Mouse (Mus musculus): ENCODE data around the gene Gm20662.
A peak's percentile ranks its signal among the peaks of the same experiment; 100 is the strongest.

Gm20662 gene

DNA sequence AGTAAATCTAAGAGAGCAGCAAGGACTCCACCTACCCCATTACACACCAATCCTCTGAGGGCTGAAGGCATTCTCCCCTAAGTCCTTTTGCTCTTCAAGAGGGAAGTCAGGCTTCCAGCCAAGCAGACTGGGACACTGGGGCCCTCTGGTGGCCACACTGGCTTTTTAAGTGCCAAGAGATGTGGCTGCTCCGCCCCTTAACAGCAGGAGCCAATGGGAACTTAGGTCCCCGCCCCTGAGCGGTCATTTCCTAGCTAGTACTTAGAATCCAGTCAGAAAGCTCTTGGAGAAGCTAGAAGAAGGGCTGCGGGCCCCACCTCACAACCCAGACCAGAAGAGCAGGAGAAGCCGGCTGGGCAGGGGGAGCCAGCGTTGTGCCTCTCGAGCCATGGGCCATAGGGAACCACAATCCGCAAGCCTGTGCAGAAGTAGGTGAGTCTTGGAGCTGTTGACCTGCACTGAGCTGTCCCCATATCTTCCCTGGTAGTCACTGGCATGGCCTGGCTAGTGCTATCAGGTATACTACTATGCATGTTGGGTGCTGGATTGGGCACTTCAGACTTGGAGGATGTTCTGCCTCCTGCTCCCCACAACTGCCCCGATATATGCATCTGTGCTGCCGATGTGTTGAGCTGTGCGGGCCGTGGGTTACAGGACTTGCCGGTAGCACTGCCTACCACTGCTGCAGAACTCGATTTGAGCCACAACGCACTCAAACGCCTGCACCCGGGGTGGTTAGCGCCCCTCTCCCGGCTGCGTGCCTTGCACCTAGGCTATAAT lies 56.9 kb downstream of the Gm20662 start, which contains the start of gene Amigo3:
Gene Amigo3 (plus strand): TSS at position 275 of the 780 bp plus-strand sequence.
- peak; percentile 59 for DNase-seq (ENCODE audit: extremely low read depth, low read depth, low spot score)

- no peak for DNase-seq (ENCODE audit: extremely low read depth, low read depth, low spot score)
These were observed 57.6 kb downstream of the Gm20662 start for GRCm38 (mm10) chr9:108053665-108054225.

DNA sequence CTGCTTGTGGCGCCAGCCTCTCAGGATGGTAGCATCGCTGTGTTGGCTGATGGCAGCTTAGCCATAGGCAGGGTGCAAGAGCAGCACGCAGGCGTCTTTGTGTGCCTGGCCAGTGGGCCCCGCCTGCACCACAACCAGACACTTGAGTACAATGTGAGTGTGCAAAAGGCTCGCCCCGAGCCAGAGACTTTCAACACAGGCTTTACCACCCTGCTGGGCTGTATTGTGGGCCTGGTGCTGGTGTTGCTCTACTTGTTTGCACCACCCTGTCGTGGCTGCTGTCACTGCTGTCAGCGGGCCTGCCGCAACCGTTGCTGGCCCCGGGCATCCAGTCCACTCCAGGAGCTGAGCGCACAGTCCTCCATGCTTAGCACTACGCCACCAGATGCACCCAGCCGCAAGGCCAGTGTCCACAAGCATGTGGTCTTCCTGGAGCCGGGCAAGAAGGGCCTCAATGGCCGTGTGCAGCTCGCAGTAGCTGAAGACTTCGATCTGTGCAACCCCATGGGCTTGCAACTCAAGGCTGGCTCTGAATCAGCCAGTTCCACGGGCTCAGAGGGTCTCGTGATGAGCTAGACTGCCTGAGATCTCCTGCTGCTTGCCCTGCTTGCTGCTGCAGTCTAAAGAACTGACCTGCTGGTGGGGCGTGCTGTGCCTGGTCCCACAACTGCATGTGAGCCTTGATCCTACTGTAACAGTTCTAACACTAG lies 58.3 kb downstream of the Gm20662 start:
- DNase-seq (ENCODE audit: extremely low read depth, low read depth, low spot score), result no peak

DNA sequence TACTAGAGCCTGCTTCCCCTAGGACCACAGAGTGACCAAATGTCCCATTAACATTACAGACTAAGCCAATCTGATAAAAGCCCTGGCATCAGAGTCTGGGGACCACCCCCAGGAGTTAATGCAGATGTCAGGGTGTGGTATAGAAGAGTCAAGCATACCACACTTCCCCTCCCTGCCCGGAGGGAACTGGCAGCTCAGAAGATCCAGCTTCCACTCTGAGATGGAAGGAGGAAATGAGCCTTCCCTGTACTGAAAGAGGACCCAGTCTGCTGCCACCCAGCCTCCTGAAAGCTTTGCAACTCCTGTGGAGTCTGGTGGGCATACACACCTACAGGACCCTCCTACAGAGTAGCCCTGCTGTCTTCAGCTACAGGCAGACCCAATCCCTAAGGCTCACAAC lies 58.9 kb downstream of the Gm20662 start:
- DNase-seq (ENCODE audit: extremely low read depth, low read depth, low spot score), result no peak

DNA sequence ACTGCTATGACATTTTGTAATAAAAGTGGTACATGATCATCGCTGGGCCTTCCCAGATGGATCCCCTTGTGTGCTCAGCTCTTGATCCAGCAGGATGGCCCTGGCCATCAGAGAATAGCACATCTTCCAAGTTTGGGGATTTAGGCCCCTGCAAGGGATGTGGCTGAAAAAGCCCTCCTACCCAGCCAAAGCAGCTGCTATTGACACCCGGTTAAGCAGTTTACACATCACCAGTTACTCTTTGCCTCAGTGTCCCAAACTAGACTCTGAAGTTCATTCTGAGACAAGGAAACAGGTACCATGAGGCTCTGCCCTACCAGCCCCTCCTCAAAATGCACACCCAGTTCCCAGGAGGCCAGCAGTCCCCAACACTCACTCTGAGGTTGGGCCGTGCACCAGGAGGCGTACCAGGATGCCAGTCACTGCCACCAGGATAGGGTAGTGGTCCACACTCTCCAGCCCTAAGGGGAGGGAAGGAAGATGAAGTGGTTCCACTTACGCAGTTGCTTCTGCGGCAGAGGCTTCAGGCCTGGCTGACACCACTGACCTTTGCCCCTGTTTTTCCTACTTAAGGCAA lies 59.6 kb downstream of the Gm20662 start:
- no peak for DNase-seq (ENCODE audit: extremely low read depth, low read depth, low spot score)

- DNase-seq (ENCODE audit: extremely low read depth, low read depth, low spot score), result no peak
These were observed 60.5 kb downstream of the Gm20662 start for GRCm38 (mm10) chr9:108056361-108057261.

GRCm38 (mm10) chr9:108057262-108057562 lies 61.1 kb downstream of the Gm20662 start:
- no peak for DNase-seq (ENCODE audit: extremely low read depth, low read depth, low spot score)

GRCm38 (mm10) chr9:108058291-108058690 lies 62.1 kb downstream of the Gm20662 start:
- DNase-seq (ENCODE audit: extremely low read depth, low read depth, low spot score), result no peak

- no peak for DNase-seq (ENCODE audit: extremely low read depth, low read depth, low spot score)
These were observed 66.0 kb downstream of the Gm20662 start for GRCm38 (mm10) chr9:108062142-108062541.

DNA sequence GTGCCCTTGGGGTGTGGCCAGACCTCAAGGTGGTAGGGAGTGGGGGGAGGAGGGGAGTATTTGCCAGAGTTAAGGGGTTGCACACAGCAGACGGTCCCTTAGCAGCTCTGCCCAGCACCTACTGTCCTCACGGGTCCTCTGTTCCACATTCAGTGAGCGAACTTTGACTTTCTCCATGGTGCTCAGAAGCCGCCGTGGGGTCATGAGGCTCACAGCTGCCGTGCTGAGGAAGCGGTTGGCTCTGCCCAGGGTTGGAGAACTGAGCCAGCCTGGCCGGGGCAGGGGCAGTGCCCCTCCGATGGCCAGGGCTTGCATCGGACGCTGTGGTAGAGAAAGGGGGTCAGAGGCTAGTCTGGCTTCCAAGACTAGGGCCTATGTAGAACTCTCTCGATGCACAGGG lies 67.2 kb downstream of the Gm20662 start:
- no peak for DNase-seq (ENCODE audit: extremely low read depth, low read depth, low spot score)

DNA sequence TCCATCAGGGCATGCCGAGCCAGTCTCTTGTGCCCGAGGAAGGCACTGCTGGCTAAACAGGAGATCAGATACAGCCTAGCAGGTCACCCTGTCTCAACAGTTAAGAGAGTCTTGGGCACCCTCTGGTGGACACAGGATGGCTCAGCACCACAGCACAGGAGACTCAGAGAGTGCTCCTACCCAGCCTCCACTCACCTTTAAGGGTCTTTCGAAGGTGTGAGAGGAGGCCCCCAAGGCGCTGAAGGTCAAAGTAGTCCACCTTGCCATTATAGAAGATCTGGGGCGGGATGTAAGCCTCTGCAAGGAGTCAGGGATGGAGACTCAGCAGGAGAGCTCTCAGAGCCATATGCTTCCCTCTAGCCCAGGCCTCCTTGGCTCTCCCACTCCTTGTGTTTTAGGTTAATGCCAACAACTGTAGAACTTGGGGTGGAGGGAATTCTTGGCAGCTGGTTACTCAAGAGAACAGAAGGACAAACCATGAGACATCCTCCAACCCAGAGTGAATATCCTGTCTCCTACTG lies 69.4 kb downstream of the Gm20662 start:
- no peak for DNase-seq (ENCODE audit: extremely low read depth, low read depth, low spot score)

- DNase-seq (ENCODE audit: extremely low read depth, low read depth, low spot score), result no peak
These were observed 71.0 kb downstream of the Gm20662 start for GRCm38 (mm10) chr9:108067199-108067598.

DNA sequence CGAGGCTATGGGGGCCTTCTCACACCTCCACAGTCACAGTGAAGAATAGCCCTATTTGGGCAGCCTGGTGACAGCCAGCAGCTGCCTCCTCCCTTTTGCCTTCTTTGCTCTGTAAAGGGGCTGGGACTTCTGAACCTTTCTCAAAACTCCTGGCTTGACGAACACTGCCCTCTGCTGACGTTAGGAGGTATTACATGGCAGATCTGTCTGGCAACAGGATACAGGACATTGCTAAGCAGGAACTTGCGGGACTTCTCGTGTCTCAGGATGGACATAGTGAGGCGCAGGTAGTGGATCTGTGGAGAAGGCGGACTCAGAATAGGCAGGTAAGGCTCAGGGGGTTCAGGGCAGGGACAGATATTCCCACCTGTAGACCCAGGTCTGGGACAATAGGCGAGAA lies 71.8 kb downstream of the Gm20662 start:
- no peak for DNase-seq (ENCODE audit: extremely low read depth, low read depth, low spot score)

DNA sequence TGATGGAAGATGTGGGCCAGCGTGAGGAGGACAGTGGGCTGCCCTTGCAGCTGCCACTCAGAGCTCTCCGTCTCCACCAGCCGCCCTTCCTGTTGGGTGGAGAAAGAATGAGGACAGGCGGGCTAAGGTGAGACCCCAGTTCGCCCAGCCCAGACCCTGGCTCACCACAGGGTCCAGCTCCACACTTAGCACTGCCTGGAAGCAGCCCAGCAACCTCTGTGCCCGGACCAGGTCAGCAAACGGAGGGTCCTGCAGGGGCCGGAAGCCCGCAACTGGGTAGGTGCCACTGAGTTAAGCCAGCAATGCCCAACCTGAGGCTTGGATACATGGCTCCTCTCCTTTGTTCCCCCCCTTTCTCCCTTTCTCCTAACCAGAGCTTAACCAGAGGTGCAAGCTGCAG lies 72.9 kb downstream of the Gm20662 start:
- DNase-seq (ENCODE audit: extremely low read depth, low read depth, low spot score), result no peak

DNA sequence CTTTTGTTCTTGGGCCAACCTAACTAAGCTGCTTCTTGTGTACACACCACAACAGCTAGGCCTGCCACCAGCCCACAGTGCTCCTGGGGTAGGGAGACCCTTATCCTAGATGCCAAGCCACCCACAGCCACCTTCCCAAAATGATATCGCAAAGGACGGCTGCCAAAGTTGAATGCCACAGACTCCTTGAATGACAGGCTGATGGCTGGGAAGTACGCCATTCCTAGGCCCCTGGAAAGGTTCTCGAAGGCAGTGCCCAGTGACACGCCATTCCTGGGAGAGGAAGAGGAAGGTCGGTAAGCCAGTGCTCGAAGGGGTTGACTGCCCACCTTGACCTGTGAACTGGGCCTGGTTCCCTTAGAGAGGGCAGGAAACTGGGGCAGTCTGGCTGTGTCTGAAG lies 73.4 kb downstream of the Gm20662 start:
- no peak for DNase-seq (ENCODE audit: extremely low read depth, low read depth, low spot score)

DNA sequence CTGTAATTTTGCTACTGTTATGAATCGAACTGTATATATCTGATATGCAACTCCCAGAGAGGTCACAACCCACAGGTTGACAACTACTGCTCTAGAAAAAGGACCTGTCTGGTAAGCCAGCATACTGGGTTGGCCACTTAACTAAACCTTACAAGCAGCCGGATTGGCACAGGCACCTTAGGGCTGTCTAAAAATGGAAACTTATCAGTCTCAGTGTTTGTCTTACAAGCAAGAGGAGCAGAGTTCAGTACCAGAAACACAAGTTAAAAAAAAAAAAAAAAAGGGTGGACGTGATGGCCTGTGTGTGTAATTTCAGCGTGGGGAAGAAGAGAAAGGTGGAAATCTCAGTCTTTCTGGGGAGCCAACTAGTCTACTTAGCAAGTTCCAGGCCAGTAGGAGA lies 75.7 kb downstream of the Gm20662 start:
- no peak for DNase-seq (ENCODE audit: extremely low read depth, low read depth, low spot score)

GRCm38 (mm10) chr9:108072481-108072924 lies 76.4 kb downstream of the Gm20662 start:
- no peak for DNase-seq (ENCODE audit: extremely low read depth, low read depth, low spot score)

DNA sequence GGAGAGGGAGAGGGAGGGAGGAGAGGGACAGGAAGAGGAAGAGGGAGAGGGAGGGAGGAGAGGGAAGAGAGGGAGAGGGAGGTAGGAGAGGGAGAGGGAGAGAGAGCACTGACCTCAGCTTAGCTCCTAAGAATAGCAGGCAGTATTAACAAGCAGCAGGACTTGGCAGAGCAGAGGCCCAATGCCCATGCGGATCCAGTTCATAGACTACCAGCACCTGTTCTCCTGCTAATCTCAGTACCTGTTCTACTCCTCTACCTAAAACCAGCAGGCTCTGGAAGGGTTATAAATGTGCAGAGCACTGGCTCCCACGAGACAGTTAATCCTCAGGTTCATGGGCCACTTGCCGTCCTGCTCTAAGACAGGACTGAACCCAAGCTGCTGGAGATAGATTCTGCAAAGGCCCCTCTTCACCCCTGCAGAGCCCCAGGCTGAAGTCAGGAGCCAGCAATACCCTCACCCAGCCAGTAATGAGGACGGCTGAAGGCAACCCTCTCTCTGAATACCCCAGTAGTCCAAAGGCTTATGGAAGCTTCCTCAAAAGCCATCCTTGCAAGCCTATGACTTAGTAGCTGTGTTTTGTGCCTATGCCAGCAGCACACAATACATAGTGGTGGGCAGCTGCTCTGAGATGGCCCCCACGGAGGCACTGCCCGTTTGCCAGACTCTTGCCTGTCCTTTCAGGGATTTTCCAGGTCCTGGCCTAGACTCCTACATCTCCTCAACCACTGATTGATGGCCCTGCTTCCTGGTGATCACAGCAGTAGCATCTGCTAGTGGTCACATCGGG lies 77.2 kb downstream of the Gm20662 start:
- DNase-seq (ENCODE audit: extremely low read depth, low read depth, low spot score), result no peak

DNA sequence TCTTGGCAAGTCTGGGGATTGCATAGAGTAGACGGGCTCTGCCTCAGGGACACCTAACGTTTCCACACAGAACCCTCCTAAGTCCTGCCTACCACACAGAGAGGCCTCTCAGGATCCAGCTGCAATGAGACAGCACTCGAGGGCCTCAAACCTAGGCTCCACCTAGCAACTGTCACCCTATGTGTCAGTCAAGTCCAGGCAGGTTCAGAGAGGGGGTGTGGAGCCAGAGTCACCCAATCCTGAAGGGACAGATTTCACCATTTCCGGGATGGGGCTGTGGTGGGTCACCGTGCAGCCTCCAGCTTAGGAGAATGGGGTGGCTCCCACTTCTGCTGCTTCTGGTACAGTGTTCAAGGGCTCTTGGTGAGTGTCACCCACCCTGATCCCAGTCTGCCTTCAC lies 84.0 kb downstream of the Gm20662 start, which contains the start of gene Mst1:
Gene Mst1 (plus strand): TSS at position 269 of the 400 bp plus-strand sequence.
- peak; percentile 78 for DNase-seq (ENCODE audit: extremely low read depth, low read depth, low spot score)

GRCm38 (mm10) chr9:108082549-108082948 lies 86.4 kb downstream of the Gm20662 start:
- DNase-seq (ENCODE audit: extremely low read depth, low read depth, low spot score), result no peak

Measured in fat pad, adult 2 months (tissue).